Mouse (Mus musculus) natural killer cell, adult 2 months (primary cell): Measurements from ENCODE around the gene Rab3gap2.

Source experiments
- DNase-seq, 2 experiments: peaks; one replicate each; pipeline ENCODE4 v3.0.0; 2022; ENCODE audit warnings: low spot score in 2 of 2

The Rab3gap2 gene

GRCm38 (mm10) chr1:185203909-185204661, at the start of gene Rab3gap2:
TSS of gene Rab3gap2 (plus strand) at chr1:185204117.
- peak; percentile 100 for DNase-seq

- DNase-seq, result no peak
These were observed 30.3 kb upstream of the Rab3gap2 start for GRCm38 (mm10) chr1:185173641-185174040.

- no peak for DNase-seq
These were observed 26.1 kb upstream of the Rab3gap2 start for GRCm38 (mm10) chr1:185177860-185178259.

GRCm38 (mm10) chr1:185183591-185184330, 20.2 kb upstream of the Rab3gap2 start:
- no peak for DNase-seq

- DNase-seq, result no peak
These were observed 18.4 kb upstream of the Rab3gap2 start for GRCm38 (mm10) chr1:185185556-185185955.

- no peak for DNase-seq
These were observed 16.7 kb upstream of the Rab3gap2 start for GRCm38 (mm10) chr1:185187135-185187785.

GRCm38 (mm10) chr1:185189901-185190300, 14.0 kb upstream of the Rab3gap2 start:
- DNase-seq, result no peak

GRCm38 (mm10) chr1:185192087-185192486, 11.8 kb upstream of the Rab3gap2 start:
- DNase-seq, result no peak

- peak; percentile 45 to 50 for DNase-seq
These were observed 10.4 kb upstream of the Rab3gap2 start for GRCm38 (mm10) chr1:185193509-185193908.

- DNase-seq, result no peak
These were observed 7.6 kb upstream of the Rab3gap2 start for GRCm38 (mm10) chr1:185196323-185196722.

GRCm38 (mm10) chr1:185200571-185201395, 3.1 kb upstream of the Rab3gap2 start:
- no peak for DNase-seq

GRCm38 (mm10) chr1:185201994-185202393, 1.9 kb upstream of the Rab3gap2 start:
- DNase-seq, result no peak

- peak in 1 of 2 experiments; percentile 3 for DNase-seq
These were observed 565 bp upstream of the Rab3gap2 start for GRCm38 (mm10) chr1:185203196-185203908.

GRCm38 (mm10) chr1:185205090-185205489, 1.2 kb downstream of the Rab3gap2 start:
- DNase-seq, result peak; percentile 44 to 47

GRCm38 (mm10) chr1:185207851-185208595, 4.1 kb downstream of the Rab3gap2 start:
- DNase-seq, result peak; percentile 19 to 20

- no peak for DNase-seq
These were observed 4.8 kb downstream of the Rab3gap2 start for GRCm38 (mm10) chr1:185208766-185209165.

GRCm38 (mm10) chr1:185209641-185210176, 5.8 kb downstream of the Rab3gap2 start:
- no peak for DNase-seq

- no peak for DNase-seq
These were observed 12.4 kb downstream of the Rab3gap2 start for GRCm38 (mm10) chr1:185216360-185216759.

- DNase-seq, result no peak
These were observed 12.8 kb downstream of the Rab3gap2 start for GRCm38 (mm10) chr1:185216762-185217161.

GRCm38 (mm10) chr1:185217966-185218365, 14.0 kb downstream of the Rab3gap2 start:
- no peak for DNase-seq
